Mouse (Mus musculus): ENCODE results near the gene Ces1f. TPM values are rescaled to one million over a fixed set of nuclear protein-coding genes. Genes with fewer than 3 reads are reported as not detected.
A peak's percentile ranks its signal among the peaks of the same experiment; 100 is the strongest.
"Not testable (repeated sequence)": the region's sequence is repeated elsewhere in the genome, so short reads cannot be mapped to it uniquely, and the experiment has no call there.

Gene Ces1f
- total RNA-seq (2021), result under 1 TPM; 0.39 to 0.57 TPM
- long read RNA-seq, experiment 1, result 0 reads
- long read RNA-seq, experiment 2, result 0 reads

DNA sequence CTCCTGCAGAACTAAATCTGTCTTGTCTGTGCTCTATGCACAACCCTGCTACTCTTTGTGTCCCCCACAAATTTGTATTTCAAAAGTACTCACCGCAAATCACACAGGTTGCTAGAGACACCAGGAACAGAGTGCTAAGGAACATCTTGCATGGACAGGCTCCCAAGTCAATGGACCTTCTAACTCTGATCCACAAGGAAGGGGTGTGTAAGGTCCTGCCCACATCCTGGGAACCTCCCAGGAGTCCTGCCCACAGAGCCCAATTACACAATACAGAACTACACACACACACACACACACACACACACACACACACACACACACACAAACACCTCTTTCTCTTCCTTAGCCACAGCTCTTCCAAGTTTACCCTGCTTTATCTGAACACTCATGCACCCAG is at the start of gene Ces1f:
TSS of gene Ces1f (minus strand) at position 192 of the 400 bp plus-strand sequence.
- DNase-seq (ENCODE audit: low spot score), result no peak

DNA sequence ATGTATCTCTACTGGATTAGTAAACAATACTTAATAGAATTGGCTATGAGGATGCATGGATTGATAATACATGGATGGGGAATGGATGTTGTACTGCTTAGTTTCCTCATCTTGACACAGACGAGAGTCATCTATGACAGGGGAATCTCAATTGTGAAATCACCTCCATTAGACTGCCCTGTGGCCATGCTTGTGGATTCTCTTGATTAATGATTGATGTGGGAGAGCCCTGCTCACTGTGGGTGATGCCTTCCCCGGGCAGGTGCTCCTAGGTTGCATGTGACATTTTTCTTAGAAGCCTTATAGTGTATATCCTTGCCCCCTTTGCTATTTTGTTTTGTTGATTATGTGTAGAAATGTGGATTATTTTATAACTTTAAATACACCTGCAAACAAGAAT is 45.6 kb upstream of the Ces1f start:
- no peak for DNase-seq (ENCODE audit: low spot score)

DNA sequence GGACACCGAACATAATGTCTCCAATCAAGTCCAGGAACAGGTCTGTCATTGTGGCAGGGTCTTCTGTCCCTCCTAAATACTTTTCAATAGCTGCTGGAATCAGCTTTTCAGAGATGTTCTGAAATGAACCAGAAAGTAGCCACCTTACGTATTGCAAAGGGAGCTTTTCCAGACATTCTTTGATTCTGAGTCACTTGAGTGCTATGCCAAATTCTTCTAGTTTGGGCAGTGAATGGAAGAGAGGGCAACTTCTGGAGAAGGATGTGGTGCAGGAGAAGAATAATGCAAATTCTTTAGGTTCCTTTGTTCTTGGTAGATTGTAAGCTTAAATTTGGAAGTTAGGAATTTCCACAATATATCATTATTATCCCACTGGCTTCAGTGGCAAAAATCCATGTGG is 37.5 kb upstream of the Ces1f start:
- no peak for DNase-seq (ENCODE audit: low spot score)

DNA sequence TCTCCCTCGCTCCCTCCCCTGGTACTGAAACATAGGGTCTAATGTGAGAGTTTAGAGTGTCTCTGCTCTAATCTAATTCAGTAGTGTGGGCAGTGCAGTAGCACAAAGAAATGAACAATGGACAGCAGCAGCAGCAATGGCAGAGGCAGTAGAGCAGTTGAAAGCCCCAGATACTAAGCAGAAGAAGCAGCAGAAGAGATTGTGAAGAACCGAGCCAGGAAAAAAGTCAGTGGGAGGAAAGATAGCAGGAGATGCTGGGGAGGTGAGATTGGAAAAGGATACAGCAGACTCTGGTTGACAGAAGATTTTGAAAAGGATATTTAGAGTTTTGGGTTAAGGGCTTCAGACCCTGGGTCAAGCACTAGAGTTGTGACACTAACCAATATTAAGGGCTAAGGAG is 36.0 kb upstream of the Ces1f start:
- DNase-seq (ENCODE audit: low spot score), result no peak

- no peak for DNase-seq (ENCODE audit: low spot score)
Measured at GRCm38 (mm10) chr8:93283896-93284295, 4.3 kb upstream of the Ces1f start.

GRCm38 (mm10) chr8:93282349-93282748 is 2.8 kb upstream of the Ces1f start:
- no peak for DNase-seq (ENCODE audit: low spot score)

DNA sequence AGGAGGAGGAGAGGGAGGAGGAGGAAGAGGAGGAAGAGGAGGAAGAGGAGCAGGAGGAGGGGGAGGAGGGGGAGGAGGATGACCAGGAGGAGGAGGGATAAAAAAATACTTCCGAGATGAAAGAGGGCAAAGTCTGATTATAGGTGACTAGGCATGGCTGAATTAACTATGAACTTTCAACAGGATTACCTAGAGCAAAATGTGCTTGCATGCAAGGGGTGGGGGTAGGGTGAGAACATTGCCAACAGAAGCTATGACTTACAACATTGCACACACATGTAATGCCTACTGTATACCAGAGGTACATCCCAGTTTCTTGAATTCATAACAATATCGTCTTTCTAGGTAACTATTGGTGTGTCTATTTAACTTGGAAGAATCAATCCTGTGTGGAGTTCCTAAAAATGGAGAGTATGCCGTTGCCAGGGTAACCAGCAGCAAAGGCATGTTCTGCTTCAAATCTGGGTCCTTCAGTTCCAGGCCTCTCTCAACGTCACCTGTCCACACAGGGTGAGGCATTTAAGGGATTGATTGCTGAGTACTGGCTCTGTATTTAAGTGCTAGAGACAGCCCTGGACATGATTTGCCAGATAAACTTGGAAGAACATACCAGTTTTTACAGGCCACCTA is 1.3 kb downstream of the Ces1f start:
- no peak for DNase-seq (ENCODE audit: low spot score)

GRCm38 (mm10) chr8:93274609-93275008 is 4.9 kb downstream of the Ces1f start:
- no peak for DNase-seq (ENCODE audit: low spot score)

DNA sequence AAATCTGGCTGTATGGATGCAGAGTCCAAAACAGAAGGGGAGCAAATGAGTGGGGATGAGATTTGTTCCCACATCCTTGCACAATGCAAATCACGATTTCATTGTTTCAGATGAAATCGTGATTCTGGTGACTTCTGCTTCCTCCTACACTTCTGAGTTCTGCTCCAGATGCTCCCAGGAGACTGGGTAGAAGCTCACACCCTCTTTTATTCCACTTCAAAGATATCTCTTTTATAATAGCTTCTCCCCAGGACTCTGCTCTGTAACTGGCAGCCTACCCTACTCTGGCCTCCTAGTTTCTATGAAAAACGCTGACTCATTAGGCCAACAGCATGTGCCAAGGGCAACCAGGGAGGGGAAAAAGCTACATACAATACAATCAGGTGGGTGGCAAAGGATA is 6.2 kb downstream of the Ces1f start:
- no peak for DNase-seq (ENCODE audit: low spot score)

DNA sequence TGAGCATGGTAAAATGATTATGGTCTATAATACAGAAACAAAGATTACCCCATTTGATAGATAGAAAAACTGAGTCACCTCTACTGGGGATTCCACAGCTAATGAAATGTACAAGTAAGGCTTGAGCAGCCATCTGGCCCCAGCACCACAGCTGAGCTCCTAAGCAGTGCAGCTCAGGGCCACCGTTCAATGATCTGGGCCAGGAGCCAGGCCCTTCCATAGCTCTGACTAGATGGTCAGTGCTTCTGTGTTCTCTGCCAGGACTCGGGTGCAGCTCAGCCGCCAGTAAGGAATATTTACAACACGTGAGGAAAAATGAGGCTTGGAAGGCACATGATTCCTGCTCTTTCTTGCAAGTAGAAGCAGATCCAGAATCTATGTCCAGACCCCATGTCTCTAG is 6.9 kb downstream of the Ces1f start:
- no peak for DNase-seq (ENCODE audit: low spot score)

DNA sequence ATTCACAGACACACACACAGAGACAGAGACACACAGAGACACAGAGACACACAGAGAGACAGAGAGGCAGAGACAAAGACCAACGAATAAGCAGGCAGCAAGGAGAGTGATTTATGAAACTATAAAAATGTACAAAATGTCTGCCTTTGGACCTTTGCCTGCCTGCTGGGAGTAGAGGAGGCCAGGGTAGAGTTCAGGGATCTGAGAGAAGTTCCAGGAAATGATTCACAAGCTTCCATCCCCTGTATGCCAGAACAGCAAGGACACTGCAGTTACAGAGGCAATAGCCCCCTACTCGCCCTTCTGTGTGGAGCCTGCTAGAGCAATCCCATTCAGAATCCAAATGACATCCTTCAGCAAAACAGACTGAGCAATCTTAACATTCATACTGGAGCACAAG is 18.1 kb downstream of the Ces1f start:
- DNase-seq (ENCODE audit: low spot score), result no peak

DNA sequence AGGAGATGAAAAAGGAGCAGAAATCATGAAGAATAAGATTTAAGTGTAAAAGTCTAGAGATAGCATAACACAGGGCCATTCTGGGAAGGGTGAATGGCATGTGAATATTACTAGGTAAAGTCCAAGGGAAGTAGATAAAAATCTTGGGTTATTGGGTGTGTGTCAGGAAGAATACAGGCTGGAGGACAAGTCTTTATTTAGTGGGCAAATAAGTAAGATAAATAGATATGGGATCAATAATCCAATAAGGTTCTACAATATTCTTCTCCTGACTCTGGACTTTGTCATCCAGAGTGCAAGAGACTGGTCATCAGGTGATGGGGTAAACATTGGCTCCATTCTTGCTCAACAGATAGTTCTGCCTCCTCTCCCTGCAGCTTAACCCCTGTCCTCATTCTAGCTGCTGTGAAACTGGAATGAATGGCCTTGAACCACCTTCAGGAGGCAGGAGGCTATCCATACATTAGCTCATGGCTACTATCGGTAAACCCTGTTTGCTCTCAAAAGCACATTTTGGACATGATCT is 27.1 kb downstream of the Ces1f start:
- DNase-seq (ENCODE audit: low spot score), result no peak

GRCm38 (mm10) chr8:93246057-93246456 is 33.5 kb downstream of the Ces1f start:
- DNase-seq (ENCODE audit: low spot score), result no peak

DNA sequence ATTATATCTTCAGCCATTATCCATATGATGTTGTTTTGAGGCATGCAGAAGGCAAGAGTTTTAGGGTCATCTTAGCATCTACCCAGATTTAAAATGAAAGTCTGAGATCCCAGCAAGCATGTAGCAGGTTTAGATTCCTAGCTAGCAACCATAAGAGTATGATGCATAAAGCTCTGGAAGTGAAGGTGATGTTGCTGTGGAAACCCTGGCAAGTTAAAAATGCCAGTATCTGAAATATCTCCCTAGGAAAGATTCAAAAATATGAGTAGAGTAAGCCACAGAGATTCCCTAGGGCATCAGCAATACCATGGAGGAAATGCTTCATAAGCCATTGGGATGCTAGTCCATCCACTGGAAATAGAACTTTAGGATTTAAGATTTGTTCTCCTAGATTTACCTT is 39.7 kb downstream of the Ces1f start:
- DNase-seq (ENCODE audit: low spot score), result no peak

- no peak for DNase-seq (ENCODE audit: low spot score)
Measured at GRCm38 (mm10) chr8:93235681-93236080, 43.9 kb downstream of the Ces1f start.

GRCm38 (mm10) chr8:93234706-93235105 is 44.8 kb downstream of the Ces1f start:
- DNase-seq (ENCODE audit: low spot score), result no peak

DNA sequence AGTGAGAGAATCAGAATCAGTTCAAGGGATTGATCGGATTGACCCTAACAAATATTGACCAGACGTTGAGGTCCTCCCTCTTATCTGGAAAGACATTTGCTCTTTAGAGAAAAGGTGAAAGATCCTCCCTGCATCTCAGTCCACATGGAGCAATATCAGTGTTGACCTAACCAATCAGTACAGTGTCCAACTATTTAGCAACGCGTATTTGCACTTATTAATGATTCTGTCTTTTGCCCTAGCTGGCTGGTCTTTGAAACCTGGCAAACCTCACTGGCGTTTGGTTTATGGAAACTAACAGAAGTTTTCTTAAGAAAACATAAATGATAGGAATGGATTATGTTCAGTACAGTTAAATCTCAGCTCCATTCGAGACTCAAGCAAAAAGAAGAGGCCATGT is 45.5 kb downstream of the Ces1f start:
- DNase-seq (ENCODE audit: low spot score), result no peak

DNA sequence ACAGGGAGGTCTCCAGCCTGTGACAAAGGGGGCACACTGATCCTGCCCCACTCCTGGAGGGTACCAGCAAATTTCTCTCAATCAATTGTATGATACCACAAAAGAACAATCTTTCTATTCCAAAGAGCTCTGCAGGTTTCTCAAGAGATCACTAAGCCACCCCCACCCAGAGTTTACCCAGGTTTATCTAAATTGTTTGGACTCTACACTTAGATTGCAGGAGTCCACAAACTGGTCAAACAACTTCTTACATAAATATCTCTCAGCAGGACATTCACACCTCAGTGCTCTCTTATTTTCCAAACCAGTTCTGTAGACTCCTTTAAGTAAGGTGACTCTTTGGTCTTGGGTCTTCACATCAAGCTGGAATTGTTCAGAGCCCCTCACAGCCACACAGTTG is 50.1 kb downstream of the Ces1f start, which contains the start of gene Ces1e:
TSS of gene Ces1e (minus strand) at position 174 of the 400 bp plus-strand sequence.
- no peak for DNase-seq (ENCODE audit: low spot score)

DNA sequence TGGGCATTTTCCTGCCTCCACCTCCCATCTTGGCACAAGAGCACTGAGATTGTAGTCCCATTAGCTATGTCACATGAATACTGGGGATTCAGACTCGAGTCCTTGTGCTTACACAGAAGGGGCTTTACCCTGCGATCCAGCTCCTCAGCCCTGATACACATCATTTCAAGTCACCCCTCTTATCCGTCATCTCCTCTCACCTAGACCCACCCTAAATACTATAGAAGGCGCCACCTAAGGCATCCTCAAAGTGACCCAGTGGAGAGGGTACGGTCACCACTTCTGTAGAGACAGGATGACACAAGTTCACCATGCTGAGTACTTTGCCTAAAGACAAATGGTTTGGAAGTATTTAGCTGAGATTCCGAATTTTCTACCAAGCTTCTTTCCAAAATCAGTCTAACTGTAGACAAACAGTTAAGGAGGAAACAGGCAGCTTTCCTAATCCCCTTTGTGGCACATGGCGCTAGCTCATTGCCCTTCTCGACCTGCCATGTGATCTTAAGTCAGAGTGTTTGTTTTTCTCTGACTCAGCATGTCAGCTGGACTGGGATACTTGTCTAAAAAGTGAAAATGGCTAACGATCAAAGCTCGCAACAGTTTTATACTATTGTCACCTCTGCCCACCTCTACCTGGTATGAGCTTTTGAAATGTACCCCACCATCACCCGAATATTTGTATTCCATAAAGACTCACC is 50.7 kb downstream of the Ces1f start:
- DNase-seq (ENCODE audit: low spot score), result no peak

- not testable (repeated sequence) for DNase-seq (ENCODE audit: low spot score)
Measured at GRCm38 (mm10) chr8:93226471-93226870, 53.1 kb downstream of the Ces1f start.

- no peak for DNase-seq (ENCODE audit: low spot score)
Measured at GRCm38 (mm10) chr8:93221896-93222295, 57.7 kb downstream of the Ces1f start.

- no peak for DNase-seq (ENCODE audit: low spot score)
Measured at GRCm38 (mm10) chr8:93217867-93218266, 61.7 kb downstream of the Ces1f start.

- DNase-seq (ENCODE audit: low spot score), result peak; percentile 70
Measured at GRCm38 (mm10) chr8:93217375-93217774, 62.2 kb downstream of the Ces1f start.
